ENCODE assay signal across 14 mouse cellular contexts in genomic region chr5:111007136-111007500, GRCm38 (mm10).
DNase-seq lines count a peak whose midpoint lies in the region; ATAC-seq and TF ChIP-seq lines count a peak whose summit lies in the region.
"Had no signal": no experiment of that assay in that cellular context is flagged by ENCODE, and none has a peak within 500 bp of the region (broad histone marks: within the 10 kb centered on the region; RNA-seq: fewer than 3 reads in every experiment).

No protein-coding gene starts in this region.

- peaks cover 5% of the 10 kb centered on the region; the same call in 1 of the 2 replicates for H3K36me3 ChIP-seq in hindbrain, embryonic 12.5 days
- H3K36me3 ChIP-seq in hindbrain, postnatal 0 days (ENCODE audit: insufficient read depth, low read length) = no peaks in the 10 kb centered on the region
- no peaks in the 10 kb centered on the region for H3K36me3 ChIP-seq in hindbrain, embryonic 15.5 days

- peaks cover 39% of the 10 kb centered on the region for H3K4me1 ChIP-seq in cerebellum, adult 2 months (ENCODE audit: control insufficient read depth, insufficient read depth, low read length)
- peaks cover 30% of the 10 kb centered on the region for H3K4me1 ChIP-seq in hindbrain, embryonic 12.5 days
- H3K4me1 ChIP-seq in hindbrain, postnatal 0 days (ENCODE audit: insufficient read depth, low read length) = peaks cover 7% of the 10 kb centered on the region; the same call in 1 of the 2 replicates
- peaks cover 37% of the 10 kb centered on the region for H3K4me1 ChIP-seq in hindbrain, embryonic 15.5 days (replicated peaks)

- WGBS in cerebellum, adult 2 months = 80% methylated on average over 7 of the region's 7 CpGs
- 65% methylated on average over 7 of the region's 7 CpGs for WGBS in hindbrain, embryonic 12.5 days
- WGBS in hindbrain, postnatal 0 days = 77% methylated on average over 7 of the region's 7 CpGs
- WGBS in hindbrain, embryonic 15.5 days = 83% methylated on average over 7 of the region's 7 CpGs

- DNase-seq in cerebellum, adult 2 months = no peak
- DNase-seq in cerebellum, postnatal 36 days = no peak
- no peak for DNase-seq in hindbrain, postnatal 0 days (ENCODE audit: low spot score)
- DNase-seq in Muller cell, postnatal 12 days (ENCODE audit: inconsistent ontology term) = peak; percentile 36
- no peak for DNase-seq in embryo, embryonic 9.5 days (ENCODE audit: extremely low spot score)
- DNase-seq in kidney, adult 18-20 months = no peak
- DNase-seq: adrenal gland, postnatal 14 days; gastrocnemius, postnatal 14 days; kidney, adult 9 months; right cerebral cortex, postnatal 4 days had no signal

- H3K4me3 ChIP-seq in cerebellum, adult 2 months (replicated peaks; ENCODE audit: insufficient read depth, low read depth, low read length) = no peak overlapping the region
- H3K4me3 ChIP-seq in hindbrain, embryonic 12.5 days = no peak overlapping the region
- H3K4me3 ChIP-seq in hindbrain, postnatal 0 days (ENCODE audit: low read length) = no peak overlapping the region
- no peak overlapping the region for H3K4me3 ChIP-seq in hindbrain, embryonic 15.5 days

- 0 out of 2 replicates have a peak, but pooled peaks cover 4% of the 10 kb centered on the region for H3K9me3 ChIP-seq in hindbrain, embryonic 12.5 days (replicated peaks)
- no peaks in the 10 kb centered on the region for H3K9me3 ChIP-seq in hindbrain, postnatal 0 days (ENCODE audit: low read length)
- H3K9me3 ChIP-seq in hindbrain, embryonic 15.5 days = no peaks in the 10 kb centered on the region

- no peak for TF ChIP-seq CTCF in cerebellum, adult 2 months (IDR thresholded peaks at IDR 0.05; ENCODE audit: borderline replicate concordance, insufficient read depth, low read depth, low read length)
- no peak for TF ChIP-seq CTCF in hindbrain, postnatal 0 days (IDR thresholded peaks at IDR 0.05; ENCODE audit: low read depth)

- no peak overlapping the region for H3K4me2 ChIP-seq in hindbrain, embryonic 12.5 days (replicated peaks)
- no peak overlapping the region for H3K4me2 ChIP-seq in hindbrain, postnatal 0 days (ENCODE audit: low read depth, low read length)
- no peak overlapping the region for H3K4me2 ChIP-seq in hindbrain, embryonic 15.5 days

- H3K27ac ChIP-seq in cerebellum, adult 2 months (ENCODE audit: insufficient read depth, low read length) = peak overlapping the region; percentile 58
- peak overlapping the region; percentile 58; the same call in 1 of the 2 replicates for H3K27ac ChIP-seq in hindbrain, embryonic 12.5 days
- H3K27ac ChIP-seq in hindbrain, postnatal 0 days = no peak overlapping the region
- H3K27ac ChIP-seq in hindbrain, embryonic 15.5 days (replicated peaks) = peak overlapping the region; percentile 49; the same call in 1 of the 2 replicates
- H3K27ac ChIP-seq: liver, embryonic 14.5 days; macrophage had no signal

- ATAC-seq in hindbrain, embryonic 12.5 days (ENCODE audit: low FRiP score) = no peak
- no peak for ATAC-seq in hindbrain, postnatal 0 days
- ATAC-seq in hindbrain, embryonic 15.5 days (ENCODE audit: low FRiP score, low read depth) = no peak

- no peaks in the 10 kb centered on the region for H3K27me3 ChIP-seq in cerebellum, adult 2 months (ENCODE audit: control insufficient read depth, insufficient read depth, low read length)
- H3K27me3 ChIP-seq in hindbrain, embryonic 12.5 days = no peaks in the 10 kb centered on the region
- H3K27me3 ChIP-seq in hindbrain, postnatal 0 days (ENCODE audit: insufficient read depth, low read length) = no peaks in the 10 kb centered on the region
- H3K27me3 ChIP-seq in hindbrain, embryonic 15.5 days = no peaks in the 10 kb centered on the region

- no peak for TF ChIP-seq POLR2A in cerebellum, adult 2 months (IDR thresholded peaks at IDR 0.05; ENCODE audit: borderline replicate concordance, insufficient read depth, low read length)

- no peak overlapping the region for H3K9ac ChIP-seq in hindbrain, embryonic 12.5 days
- H3K9ac ChIP-seq in hindbrain, postnatal 0 days (replicated peaks; ENCODE audit: low read length) = no peak overlapping the region
- H3K9ac ChIP-seq in hindbrain, embryonic 15.5 days = no peak overlapping the region
- H3K9ac ChIP-seq: liver, embryonic 14.5 days had no signal
